ENCODE assay signal across 25 mouse cellular contexts in genomic region chr5:146586357-146587070, GRCm38 (mm10). TPM values are rescaled to one million over a fixed set of nuclear protein-coding genes. Genes with fewer than 3 reads are reported as not detected.
DNase-seq lines count a peak whose midpoint lies in the region; ATAC-seq and TF ChIP-seq lines count a peak whose summit lies in the region.
"Had no signal": no experiment of that assay in that cellular context is flagged by ENCODE, and none has a peak within 500 bp of the region (broad histone marks: within the 10 kb centered on the region; RNA-seq: fewer than 3 reads in every experiment).

No protein-coding gene starts in this region.

- no peak overlapping the region for H3K27ac ChIP-seq in forebrain, postnatal 0 days (ENCODE audit: low read depth, low read length)
- no peak overlapping the region for H3K27ac ChIP-seq in forebrain, embryonic 10.5 days
- H3K27ac ChIP-seq in left cerebral cortex, adult 2 months = no peak overlapping the region
- H3K27ac ChIP-seq: embryonic facial prominence, embryonic 13.5 days; heart, embryonic 10.5 days; hindbrain, embryonic 14.5 days had no signal

- no peak overlapping the region for H3K4me2 ChIP-seq in forebrain, postnatal 0 days (ENCODE audit: low read depth)
- H3K4me2 ChIP-seq: embryonic facial prominence, embryonic 13.5 days had no signal

- no peak for DNase-seq in forebrain, postnatal 0 days
- DNase-seq in forebrain, embryonic 10.5 days (ENCODE audit: extremely low spot score, low spot score) = no peak
- no peak for DNase-seq in left cerebral cortex, adult 2 months (ENCODE audit: extremely low spot score in 1 of 2, low spot score in 2 of 2)
- DNase-seq in left cerebral cortex, postnatal 4 days = no peak
- peak; percentile 28 for DNase-seq in ES-CJ7 (ENCODE audit: low read depth, low spot score)
- peak; percentile 97 for DNase-seq in gonadal fat pad, adult 2 months (ENCODE audit: low read depth)
- DNase-seq in Muller cell, postnatal 12 days (ENCODE audit: inconsistent ontology term) = no peak
- DNase-seq: adrenal gland, adult 2 months; adrenal gland, postnatal 25 days; B cell, adult 2 months; cerebellum, adult 18-20 months; cerebellum, adult 9-11 months; cerebellum, postnatal 36 days; gastrocnemius, postnatal 36 days; heart, adult 18-20 months; heart, postnatal 10 days had no signal

- no peak overlapping the region for H3K4me3 ChIP-seq in forebrain, postnatal 0 days (ENCODE audit: low read depth, low read length)
- no peak overlapping the region for H3K4me3 ChIP-seq in forebrain, embryonic 10.5 days
- no peak overlapping the region for H3K4me3 ChIP-seq in left cerebral cortex, adult 2 months
- H3K4me3 ChIP-seq: embryonic facial prominence, embryonic 13.5 days; heart, embryonic 10.5 days had no signal

- no peaks in the 10 kb centered on the region for H3K36me3 ChIP-seq in forebrain, postnatal 0 days (ENCODE audit: insufficient read depth)
- H3K36me3 ChIP-seq in forebrain, embryonic 10.5 days (replicated peaks) = no peaks in the 10 kb centered on the region
- H3K36me3 ChIP-seq: embryonic facial prominence, embryonic 13.5 days; heart, embryonic 10.5 days had no signal

- no peaks in the 10 kb centered on the region for H3K9me3 ChIP-seq in forebrain, postnatal 0 days (ENCODE audit: low read length)
- H3K9me3 ChIP-seq in forebrain, embryonic 10.5 days = no peaks in the 10 kb centered on the region
- H3K9me3 ChIP-seq: embryonic facial prominence, embryonic 13.5 days; heart, embryonic 10.5 days had no signal

- H3K27me3 ChIP-seq in forebrain, postnatal 0 days (ENCODE audit: insufficient read depth, low read length) = peaks cover 5% of the 10 kb centered on the region; the same call in 1 of the 2 replicates
- peaks cover 97% of the 10 kb centered on the region for H3K27me3 ChIP-seq in forebrain, embryonic 10.5 days (ENCODE audit: poor library complexity, severe bottlenecking)

- no peak overlapping the region for H3K9ac ChIP-seq in forebrain, postnatal 0 days
- H3K9ac ChIP-seq: embryonic facial prominence, embryonic 13.5 days; hindbrain, embryonic 14.5 days had no signal

- no peak for ATAC-seq in forebrain, postnatal 0 days
- ATAC-seq: CD4-positive, CD25-positive, alpha-beta regulatory T cell, adult 4 months; forebrain, embryonic 14.5 days had no signal

- TF ChIP-seq CTCF in forebrain, postnatal 0 days (IDR thresholded peaks at IDR 0.05; ENCODE audit: low read depth) = peak; percentile 34
- TF ChIP-seq CTCF in left cerebral cortex, adult 2 months (IDR thresholded peaks at IDR 0.05) = peak; percentile 27

- WGBS in forebrain, postnatal 0 days = 68% methylated on average over 8 of the region's 8 CpGs
- WGBS in forebrain, embryonic 10.5 days = 74% methylated on average over 8 of the region's 8 CpGs

- intact Hi-C loops in left cerebral cortex, adult 2 months (cut with DNase I) = no loop called here
- intact Hi-C loops in left cerebral cortex, postnatal 4 days (cut with DNase I) = no loop called here

- H3K4me1 ChIP-seq in forebrain, postnatal 0 days (ENCODE audit: insufficient read depth) = peaks cover 9% of the 10 kb centered on the region; the same call in 1 of the 2 replicates
- peaks cover 25% of the 10 kb centered on the region for H3K4me1 ChIP-seq in forebrain, embryonic 10.5 days

RNA-seq across cellular contexts. Expression of gene Gpr12, which starts 1.5 kb away (rescaled TPM):
- 38.7 and 50.9 TPM in 2 replicates for total RNA-seq in forebrain, postnatal 0 days (2014; rRNA removed)
- 39.5 and 42.8 TPM in 2 replicates for polyA plus RNA-seq in forebrain, postnatal 0 days (2015; fragmentation: Nextera tagmentation; extraction: Ambion mirVana)
- polyA plus RNA-seq in forebrain, embryonic 10.5 days (2016; fragmentation: Nextera tagmentation; extraction: Ambion mirVana) = 0.07 and 0.15 TPM in 2 replicates
- total RNA-seq in left cerebral cortex, adult 2 months (2021) = 10 to 100 TPM; 26.7 to 27.7 TPM
- total RNA-seq in left cerebral cortex, postnatal 4 days (2021) = 10 to 100 TPM; 53.2 to 57.0 TPM
- not detected in 2 replicates for polyA plus RNA-seq in gonadal fat pad, adult 2 months (2012; rRNA removed)
- total RNA-seq: adrenal gland, adult 2 months; adrenal gland, postnatal 25 days; ES-E14; gastrocnemius, adult 8-10 months; gastrocnemius, postnatal 36 days; heart, postnatal 10 days; hematopoietic stem cell, adult 5-6 weeks had no signal
- polyA plus RNA-seq: adrenal gland, adult 2 months; CD4-positive, CD25-positive, alpha-beta regulatory T cell, adult 4 months; heart, embryonic 14.5 days had no signal

RNA-seq across cellular contexts. Expression of gene Gm3415, which starts 30.6 kb away (rescaled TPM):
- total RNA-seq in forebrain, postnatal 0 days (2014; rRNA removed) = not detected in 2 replicates
- not detected in 2 replicates for polyA plus RNA-seq in forebrain, postnatal 0 days (2015; fragmentation: Nextera tagmentation; extraction: Ambion mirVana)
- polyA plus RNA-seq in forebrain, embryonic 10.5 days (2016; fragmentation: Nextera tagmentation; extraction: Ambion mirVana) = not detected in 2 replicates
- total RNA-seq in left cerebral cortex, adult 2 months (2021) = not detected
- total RNA-seq in left cerebral cortex, postnatal 4 days (2021) = not detected
- not detected in 2 replicates for polyA plus RNA-seq in gonadal fat pad, adult 2 months (2012; rRNA removed)
- total RNA-seq: adrenal gland, adult 2 months; adrenal gland, postnatal 25 days; ES-E14; gastrocnemius, adult 8-10 months; gastrocnemius, postnatal 36 days; heart, adult 18-20 months; heart, postnatal 10 days; hematopoietic stem cell, adult 5-6 weeks had no signal
- polyA plus RNA-seq: adrenal gland, adult 2 months; CD4-positive, CD25-positive, alpha-beta regulatory T cell, adult 4 months; embryonic facial prominence, embryonic 13.5 days; forebrain, embryonic 14.5 days; heart, embryonic 10.5 days; heart, embryonic 14.5 days; hindbrain, embryonic 14.5 days had no signal

RNA-seq across cellular contexts. Expression of gene Gm3409, which starts 49.1 kb away (rescaled TPM):
- total RNA-seq in forebrain, postnatal 0 days (2014; rRNA removed) = not detected in 2 replicates
- not detected in 2 replicates for polyA plus RNA-seq in forebrain, postnatal 0 days (2015; fragmentation: Nextera tagmentation; extraction: Ambion mirVana)
- not detected in 2 replicates for polyA plus RNA-seq in forebrain, embryonic 10.5 days (2016; fragmentation: Nextera tagmentation; extraction: Ambion mirVana)
- not detected for total RNA-seq in left cerebral cortex, adult 2 months (2021)
- not detected for total RNA-seq in left cerebral cortex, postnatal 4 days (2021)
- polyA plus RNA-seq in gonadal fat pad, adult 2 months (2012; rRNA removed) = not detected in 2 replicates
- total RNA-seq: adrenal gland, adult 2 months; adrenal gland, postnatal 25 days; ES-E14; gastrocnemius, adult 8-10 months; gastrocnemius, postnatal 36 days; heart, adult 18-20 months; heart, postnatal 10 days; hematopoietic stem cell, adult 5-6 weeks had no signal
- polyA plus RNA-seq: adrenal gland, adult 2 months; CD4-positive, CD25-positive, alpha-beta regulatory T cell, adult 4 months; embryonic facial prominence, embryonic 13.5 days; forebrain, embryonic 14.5 days; heart, embryonic 10.5 days; heart, embryonic 14.5 days; hindbrain, embryonic 14.5 days had no signal

Comparison
In these comparisons a context has a peak if more than half of its experiments do, and no peak if none do; other contexts are left out.
1. DNase-seq: peak in ES-CJ7 (single experiment) and gonadal fat pad, adult 2 months (single experiment); none in forebrain, postnatal 0 days (single experiment), forebrain, embryonic 10.5 days (single experiment), left cerebral cortex, adult 2 months (0 of 2), left cerebral cortex, postnatal 4 days (single experiment) and Muller cell, postnatal 12 days (single experiment).